Mouse (Mus musculus): Measurements from ENCODE around the gene Asb11.

Asb11 gene

GRCm38 (mm10) chrX:164436709-164437108 lies at the start of gene Asb11:
Gene Asb11 (plus strand): TSS chrX:164436994.
- DNase-seq (ENCODE audit: low spot score in 2 of 2): no peak

DNA sequence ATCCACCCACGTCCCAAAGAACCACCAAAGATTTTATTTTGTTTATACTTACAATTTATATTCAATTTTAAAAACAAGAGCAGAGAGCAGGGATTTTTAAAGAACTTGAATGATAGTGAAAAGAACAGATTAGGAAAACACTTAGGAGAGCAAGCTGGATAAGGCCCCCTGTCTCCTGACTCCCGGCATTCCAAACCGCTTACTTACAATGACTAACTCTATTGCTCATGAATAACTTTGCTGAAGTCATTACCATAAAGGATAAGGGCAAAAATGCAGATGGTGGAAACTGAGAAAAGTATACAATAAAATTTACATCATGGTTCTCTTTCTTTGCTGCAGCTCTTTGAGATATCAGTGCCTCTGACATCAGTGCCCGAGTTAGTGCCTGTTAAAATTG lies 42.7 kb upstream of the Asb11 start:
- DNase-seq (ENCODE audit: low spot score in 2 of 2): no peak

DNA sequence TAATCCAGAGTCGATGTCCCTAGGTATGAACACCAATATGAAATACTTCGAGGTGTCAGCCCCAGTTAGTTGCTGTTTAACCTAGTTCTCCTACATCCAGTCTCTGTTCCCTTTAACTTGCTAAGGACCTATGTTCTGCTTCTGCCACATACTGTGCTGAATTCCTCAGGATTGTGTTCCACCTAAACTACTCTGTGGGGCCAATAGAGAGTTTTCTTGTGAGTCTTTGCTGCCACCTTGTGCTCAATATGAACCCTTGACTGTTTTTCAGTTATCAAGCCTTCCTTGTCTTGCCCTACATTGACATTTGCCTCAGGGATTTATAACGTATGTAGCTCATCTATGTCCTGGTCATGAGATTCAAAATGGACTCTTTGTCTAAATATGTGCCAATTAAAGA lies 38.3 kb upstream of the Asb11 start:
- no peak for DNase-seq (ENCODE audit: low spot score in 2 of 2)

DNA sequence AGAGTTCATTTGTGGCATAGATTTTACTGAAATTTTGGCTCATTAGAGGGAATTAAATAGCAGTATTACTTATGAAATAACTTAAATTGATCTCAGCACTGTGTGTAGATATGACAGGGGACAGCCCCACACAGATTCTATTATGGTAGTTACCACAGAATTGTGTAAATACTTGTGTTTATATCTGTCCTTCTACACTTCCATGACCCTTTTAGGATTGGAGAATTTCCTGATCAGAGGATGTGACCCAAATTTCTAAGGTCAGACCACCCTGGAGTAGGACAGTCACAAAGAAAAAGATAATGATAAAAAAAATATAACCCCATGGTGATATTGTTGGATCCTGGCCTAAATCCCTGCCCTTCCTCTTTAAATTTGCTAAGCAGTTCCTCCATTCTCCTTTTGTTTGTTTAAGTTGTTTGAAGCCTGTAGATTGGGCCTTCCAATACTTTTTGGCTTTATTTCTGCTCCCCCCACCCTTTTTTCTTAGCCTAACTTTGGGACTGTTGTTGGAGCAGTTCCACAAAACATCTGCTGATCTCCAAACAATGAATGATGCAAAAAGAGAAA lies 31.6 kb upstream of the Asb11 start:
- no peak for DNase-seq (ENCODE audit: low spot score in 2 of 2)

DNA sequence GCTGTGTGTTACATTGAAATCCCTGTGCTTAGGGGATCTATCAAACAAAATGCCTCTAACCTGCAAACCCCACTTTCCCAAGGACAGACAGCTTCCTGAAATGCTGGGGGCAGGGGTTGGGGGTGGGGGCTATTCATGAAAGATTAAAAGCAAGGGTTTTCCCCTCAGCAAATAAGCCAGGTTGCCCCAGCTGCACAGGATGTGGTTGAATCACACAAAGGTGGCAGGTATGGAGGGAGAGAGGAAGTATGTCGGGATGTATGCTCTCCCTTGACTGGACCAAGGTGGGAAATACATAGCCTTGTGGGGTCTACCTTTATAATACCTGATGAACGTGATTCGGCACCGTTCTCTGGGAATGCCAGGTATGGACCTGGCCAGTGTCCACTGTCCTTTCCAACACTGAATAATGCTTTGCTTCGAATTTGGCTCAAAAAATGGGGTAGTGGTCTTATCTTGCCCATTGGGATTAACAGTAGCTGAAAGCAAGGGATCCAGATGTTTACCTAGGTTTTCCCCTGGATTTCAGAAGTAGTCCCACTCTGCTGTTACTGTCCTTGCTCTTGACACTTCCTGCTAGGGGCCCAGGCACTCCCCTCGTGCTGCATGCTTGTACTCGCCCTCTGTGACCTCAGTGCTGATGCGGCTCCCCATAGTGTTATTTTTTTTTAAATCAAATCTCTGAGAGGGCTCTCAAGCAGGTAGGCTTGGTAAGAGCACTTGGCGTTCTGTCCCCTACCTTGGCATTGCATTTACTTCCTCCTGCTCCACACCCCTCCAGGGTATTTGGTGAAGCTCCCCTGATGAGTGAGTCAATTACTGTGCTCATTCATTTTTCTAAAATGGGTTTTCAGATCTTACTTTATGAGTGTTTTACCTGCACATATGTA lies 30.4 kb upstream of the Asb11 start:
- no peak for DNase-seq (ENCODE audit: low spot score in 2 of 2)

DNA sequence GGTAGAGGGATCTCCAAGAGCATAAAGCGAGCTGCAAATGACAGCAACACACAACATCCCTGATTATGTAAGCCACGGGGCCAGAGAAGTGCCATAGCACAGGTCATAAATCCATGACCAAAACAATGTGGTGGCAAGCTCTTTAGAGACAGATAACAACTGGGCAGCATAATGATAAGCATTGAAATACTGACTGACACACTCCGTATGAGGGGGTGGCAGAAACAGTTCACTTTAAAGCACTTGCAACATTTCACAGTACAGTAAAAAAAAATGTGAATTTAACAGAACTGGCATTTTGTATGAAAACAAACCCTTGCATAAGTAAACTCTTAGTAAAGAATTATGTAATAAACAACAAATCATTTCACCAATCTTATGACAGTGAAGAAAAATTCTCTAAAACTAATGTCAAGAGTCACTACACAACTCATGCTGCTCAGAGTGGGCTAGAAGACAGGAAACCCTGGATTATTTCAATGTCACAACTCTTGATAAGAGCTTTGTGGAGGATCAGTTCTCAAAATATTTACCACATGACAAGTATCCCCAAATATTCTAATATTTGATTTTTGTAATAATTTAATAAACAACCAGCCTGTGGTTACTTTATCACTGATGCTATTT lies 28.4 kb upstream of the Asb11 start:
- no peak for DNase-seq (ENCODE audit: low spot score in 2 of 2)

DNA sequence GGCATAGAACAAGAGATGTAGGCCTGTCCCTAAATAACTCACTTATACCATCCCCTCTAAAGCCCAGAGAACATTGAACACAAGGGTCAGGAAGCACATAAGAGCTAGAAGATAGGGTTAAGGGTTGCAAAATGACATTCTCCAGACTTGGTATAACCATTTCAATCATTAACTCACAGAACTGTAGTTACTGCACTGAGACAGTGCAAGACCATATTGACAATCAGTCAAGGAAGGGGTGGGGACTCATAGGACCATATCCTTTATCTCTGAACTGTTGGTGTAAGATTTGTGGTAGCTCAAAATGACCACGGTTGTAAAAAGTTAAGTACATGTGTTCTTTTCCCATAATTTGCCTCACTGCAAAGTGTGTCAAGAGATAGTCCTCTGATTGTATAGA lies 26.2 kb upstream of the Asb11 start:
- no peak for DNase-seq (ENCODE audit: low spot score in 2 of 2)

DNA sequence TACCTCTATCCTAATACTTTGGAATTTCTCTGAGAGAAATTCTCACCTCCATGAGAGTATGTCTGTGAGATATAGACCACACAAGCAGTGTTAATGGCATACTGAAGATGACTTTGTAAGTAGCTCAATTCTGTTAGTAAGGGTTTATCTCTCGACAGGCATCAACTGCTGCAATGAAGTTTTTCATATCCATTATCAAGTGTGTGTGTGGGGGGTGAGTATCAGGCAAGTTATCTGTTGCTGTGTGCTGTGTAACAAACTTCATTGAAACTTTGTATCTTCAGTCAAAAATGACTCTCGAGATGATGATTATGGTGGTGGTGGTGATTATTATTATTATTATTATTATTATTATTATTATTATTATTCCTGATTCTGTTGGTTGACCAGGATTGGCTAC lies 20.0 kb upstream of the Asb11 start:
- DNase-seq (ENCODE audit: low spot score in 2 of 2): no peak

DNA sequence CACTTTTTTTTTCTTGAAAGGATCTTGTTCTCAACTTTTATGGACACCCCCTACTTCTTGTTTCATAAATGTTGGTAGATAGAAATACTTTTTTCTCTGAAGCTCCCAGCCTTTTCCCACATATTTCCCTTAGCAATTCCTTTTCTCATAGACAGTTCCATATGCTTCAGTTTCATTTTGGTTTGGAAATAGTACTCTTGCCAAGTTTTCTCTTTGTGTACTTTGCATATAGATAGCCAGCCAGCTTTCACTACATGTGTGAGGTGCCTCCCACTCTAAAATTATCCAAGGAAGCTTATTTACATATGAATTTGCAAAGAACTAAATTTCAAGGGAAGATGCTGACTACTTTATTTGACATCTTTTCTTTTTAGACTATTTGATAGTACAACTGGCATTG lies 18.8 kb upstream of the Asb11 start:
- no peak for DNase-seq (ENCODE audit: low spot score in 2 of 2)

DNA sequence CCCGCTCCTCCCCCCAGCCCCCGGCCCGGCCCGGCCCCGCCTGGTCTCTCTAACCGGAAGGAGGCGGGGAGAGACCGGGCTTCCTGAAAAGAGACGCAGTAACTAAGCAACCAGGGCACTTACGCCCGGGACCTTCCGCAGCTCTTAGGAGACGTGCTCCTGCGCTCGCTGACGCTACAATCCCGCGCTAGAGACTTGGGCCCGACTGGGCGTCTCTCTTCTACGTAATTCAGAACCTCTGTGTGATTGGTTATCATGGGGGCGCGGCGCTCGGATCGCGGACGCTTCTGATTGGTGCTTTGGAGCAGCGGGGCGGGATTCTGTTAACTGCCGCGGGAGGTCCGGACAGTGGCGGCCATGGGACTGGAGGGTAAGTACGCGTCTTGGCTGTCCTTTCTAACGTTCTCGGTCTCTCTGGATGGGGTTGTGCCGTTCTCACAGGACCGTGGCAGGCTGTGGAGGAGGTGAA lies 17.3 kb upstream of the Asb11 start, which contains the start of gene Piga:
Gene Piga (plus strand): TSS at position 317 of the 469 bp plus-strand sequence.
- peak; percentile 89 to 94 for DNase-seq (ENCODE audit: low spot score in 2 of 2)

DNA sequence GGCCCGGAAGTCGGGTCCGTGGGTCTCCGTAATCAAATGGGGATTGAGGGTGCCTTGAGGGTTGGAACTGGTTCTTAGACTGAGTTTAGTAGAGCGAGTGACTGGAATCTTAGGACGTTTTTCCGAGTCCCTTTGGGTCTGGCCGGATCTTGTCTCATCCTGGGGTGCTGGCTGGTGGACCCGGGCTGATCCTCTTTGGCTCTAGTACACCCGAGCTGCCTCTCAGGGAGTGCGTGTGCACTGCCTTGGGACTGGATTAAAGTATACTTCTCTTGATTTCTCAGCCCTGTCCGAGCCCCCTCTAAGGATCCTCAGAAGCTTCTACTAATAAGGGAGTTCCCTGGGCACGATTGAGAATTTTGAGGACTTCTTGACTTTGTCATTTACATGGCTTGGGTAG lies 16.8 kb upstream of the Asb11 start:
- DNase-seq (ENCODE audit: low spot score in 2 of 2): no peak

- DNase-seq (ENCODE audit: low spot score in 2 of 2): no peak
Measured at GRCm38 (mm10) chrX:164420518-164420917, 16.3 kb upstream of the Asb11 start.

- DNase-seq (ENCODE audit: low spot score in 2 of 2): no peak
Measured at GRCm38 (mm10) chrX:164424821-164425220, 12.0 kb upstream of the Asb11 start.

DNA sequence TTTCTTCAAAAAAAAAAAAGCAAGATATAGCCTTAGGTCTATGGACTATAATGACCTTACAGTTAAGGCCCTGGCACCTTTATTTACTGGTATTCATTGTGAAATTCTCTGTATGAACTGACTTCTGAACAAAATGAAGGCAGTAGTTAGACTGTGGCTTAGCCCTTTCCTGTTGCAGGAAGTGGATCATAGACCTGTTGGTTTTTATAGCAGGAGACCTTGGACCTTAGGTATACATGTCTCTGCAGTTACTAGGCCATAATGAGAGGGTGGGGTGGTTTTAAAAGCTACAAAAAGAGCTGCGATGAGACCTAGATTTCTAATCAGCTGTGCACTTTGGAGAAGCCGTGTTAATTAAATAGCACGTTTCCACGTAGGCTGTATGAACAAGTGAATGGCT lies 9.5 kb upstream of the Asb11 start:
- no peak for DNase-seq (ENCODE audit: low spot score in 2 of 2)

DNA sequence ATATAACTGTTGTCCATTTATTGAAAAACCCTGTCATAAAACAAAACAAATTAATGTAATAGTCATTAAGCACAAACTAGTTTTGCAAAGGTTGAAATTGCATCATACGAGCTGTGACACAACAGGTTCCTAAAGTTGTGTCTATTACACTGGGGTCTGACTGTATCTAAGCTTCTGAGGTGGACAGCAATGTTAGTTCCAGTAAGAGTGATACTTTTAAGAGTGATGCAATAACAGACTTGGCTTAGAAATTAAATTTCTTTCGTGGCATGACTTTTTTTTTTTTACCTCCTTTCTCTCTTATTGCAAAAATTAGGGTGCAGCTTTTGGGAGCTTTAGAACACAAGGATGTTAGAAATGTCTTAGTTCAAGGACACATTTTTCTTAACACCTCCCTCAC lies 8.6 kb upstream of the Asb11 start:
- DNase-seq (ENCODE audit: low spot score in 2 of 2): no peak

DNA sequence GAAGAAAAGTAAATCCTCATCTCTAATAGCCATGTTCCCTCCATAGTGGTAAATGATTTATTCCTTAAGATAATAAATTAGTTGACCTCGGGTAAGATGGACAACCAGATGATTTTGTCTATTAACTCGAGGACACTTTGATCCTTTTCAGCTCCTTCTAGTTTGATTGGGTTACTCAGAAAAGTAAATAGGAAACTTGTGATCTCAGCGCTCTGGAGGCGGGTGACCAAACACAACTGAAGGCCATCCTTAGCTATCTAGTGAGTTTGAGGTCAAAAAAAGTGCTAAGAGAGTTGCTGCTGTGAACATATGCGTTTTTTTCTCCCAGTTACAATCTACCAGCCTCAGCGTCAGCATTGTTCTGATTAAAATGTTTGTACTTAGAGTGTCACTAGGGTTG lies 6.2 kb upstream of the Asb11 start:
- DNase-seq (ENCODE audit: low spot score in 2 of 2): no peak

DNA sequence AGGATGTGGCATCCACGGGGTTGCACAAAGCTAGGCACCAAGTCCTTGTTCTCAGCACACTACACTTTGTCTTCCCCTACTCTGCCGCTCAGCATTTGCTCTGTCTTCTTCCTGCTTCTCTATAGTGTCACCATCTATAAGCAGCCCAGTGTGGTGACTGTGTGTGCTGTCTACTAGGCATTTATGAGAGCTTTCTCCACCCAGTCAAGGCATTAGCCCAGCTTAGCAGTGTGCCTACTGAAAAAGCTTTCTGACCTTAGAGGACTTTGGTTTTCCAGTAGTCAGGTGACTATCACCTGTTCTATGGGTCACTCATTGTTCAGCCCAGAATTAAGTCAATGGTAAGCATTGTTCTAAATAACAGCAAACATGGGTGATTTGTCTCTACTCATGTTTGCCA lies 5.7 kb upstream of the Asb11 start:
- no peak for DNase-seq (ENCODE audit: low spot score in 2 of 2)

DNA sequence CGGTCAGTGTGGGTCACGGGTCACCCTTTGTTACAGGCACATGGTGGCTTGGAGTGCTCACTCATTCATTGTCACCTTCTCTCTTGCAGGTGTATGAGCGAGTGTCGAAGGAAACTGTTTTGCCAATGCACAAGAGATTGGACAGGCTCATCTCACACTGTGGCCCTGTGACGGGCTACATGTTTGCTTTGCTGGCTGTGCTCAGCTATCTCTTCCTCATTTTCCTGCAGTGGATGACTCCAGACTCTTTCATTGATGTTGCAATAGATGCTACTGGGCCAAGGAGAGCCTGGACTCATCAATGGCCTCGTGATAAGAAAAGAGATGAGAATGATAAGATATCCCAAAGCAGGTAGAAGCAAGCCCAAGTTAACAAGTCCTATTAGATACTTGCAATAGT lies 5.3 kb upstream of the Asb11 start:
- no peak for DNase-seq (ENCODE audit: low spot score in 2 of 2)

DNA sequence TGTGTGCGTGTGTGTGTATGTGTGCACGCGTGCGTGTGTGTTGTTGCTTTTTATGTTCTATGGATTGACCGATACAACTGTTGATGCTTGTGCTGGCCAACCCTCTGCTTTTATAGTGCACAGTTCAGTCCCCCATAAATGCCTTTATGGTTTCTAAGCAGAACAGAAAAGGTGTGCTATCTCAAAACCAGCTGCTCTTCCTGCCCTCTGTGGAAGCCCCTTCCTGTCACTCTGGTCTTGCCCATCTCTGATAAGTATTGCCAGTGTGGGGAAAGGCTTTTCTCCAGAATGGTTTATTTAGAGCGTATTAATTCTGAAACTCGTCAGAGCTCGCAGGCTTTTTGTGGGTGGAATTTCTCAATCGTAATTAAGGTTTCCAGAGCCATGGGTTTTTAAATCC lies 4.1 kb upstream of the Asb11 start:
- no peak for DNase-seq (ENCODE audit: low spot score in 2 of 2)

DNA sequence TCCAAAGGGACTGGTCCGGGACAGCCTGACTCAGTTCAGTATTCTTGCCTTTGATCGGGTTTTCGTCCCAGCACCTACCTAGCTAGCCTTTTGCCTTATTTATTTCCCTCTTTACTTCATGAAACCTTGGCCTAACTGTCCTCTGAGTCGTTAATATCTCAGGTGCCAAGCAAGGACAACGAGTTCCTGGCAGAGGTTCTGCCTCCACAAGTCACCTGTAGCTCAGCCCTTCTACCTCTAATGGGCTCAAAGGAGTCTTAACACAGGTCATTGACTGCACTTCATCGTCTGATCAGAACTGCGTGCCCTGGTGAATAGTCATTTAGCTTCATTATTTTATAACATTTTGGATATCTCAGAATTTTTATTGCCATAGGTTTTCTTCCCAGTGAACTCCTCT lies 2.7 kb downstream of the Asb11 start:
- DNase-seq (ENCODE audit: low spot score in 2 of 2): no peak

- no peak for DNase-seq (ENCODE audit: low spot score in 2 of 2)
Measured at GRCm38 (mm10) chrX:164440140-164440539, 3.3 kb downstream of the Asb11 start.

- DNase-seq (ENCODE audit: low spot score in 2 of 2): no peak
Measured at GRCm38 (mm10) chrX:164440703-164441102, 3.9 kb downstream of the Asb11 start.

DNA sequence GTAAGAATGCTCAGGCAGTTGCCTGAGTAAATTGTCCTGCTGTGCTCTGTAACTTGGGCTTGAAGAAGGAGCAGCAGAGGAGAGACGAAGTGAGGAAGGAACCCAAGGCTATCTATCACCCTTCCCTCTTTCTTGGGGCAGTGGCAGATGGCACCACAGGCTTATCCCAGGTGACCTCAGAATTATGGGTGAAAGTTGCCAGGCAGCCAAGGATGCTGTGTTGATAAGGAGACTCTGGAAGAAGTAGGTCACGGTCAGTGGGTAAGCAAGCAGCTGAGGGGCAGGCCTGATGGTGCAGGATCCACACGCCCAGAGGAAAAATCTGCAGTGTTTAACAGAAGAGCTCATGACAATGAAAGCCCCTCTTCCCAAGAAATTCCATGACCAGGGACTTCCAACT lies 4.5 kb downstream of the Asb11 start:
- no peak for DNase-seq (ENCODE audit: low spot score in 2 of 2)
